26 mouse cellular contexts compared by ENCODE assay signal in genomic region chr10:34469037-34469436, GRCm38 (mm10). TPM values are rescaled to one million over a fixed set of nuclear protein-coding genes. Genes with fewer than 3 reads are reported as not detected.
DNase-seq lines count a peak whose midpoint lies in the region; ATAC-seq and TF ChIP-seq lines count a peak whose summit lies in the region.
"Had no signal": no experiment of that assay in that cellular context is flagged by ENCODE, and none has a peak within 500 bp of the region (broad histone marks: within the 10 kb centered on the region; RNA-seq: fewer than 3 reads in every experiment).

No protein-coding gene starts in this region.

- no peaks in the 10 kb centered on the region for H3K36me3 ChIP-seq in G1E (replicated peaks)
- H3K36me3 ChIP-seq: embryonic facial prominence, embryonic 12.5 days; embryonic facial prominence, embryonic 15.5 days; heart, embryonic 12.5 days; heart, embryonic 15.5 days; hindbrain, embryonic 10.5 days; hindbrain, embryonic 15.5 days had no signal

- H3K9me3 ChIP-seq in G1E (replicated peaks): no peaks in the 10 kb centered on the region
- H3K9me3 ChIP-seq: embryonic facial prominence, embryonic 12.5 days; embryonic facial prominence, embryonic 15.5 days; heart, embryonic 12.5 days; heart, embryonic 15.5 days; hindbrain, embryonic 10.5 days; hindbrain, embryonic 15.5 days had no signal

- ATAC-seq in G1E (ENCODE audit: extremely low read depth, insufficient number of reproducible peaks, low FRiP score, poor library complexity, severe bottlenecking): peak; percentile 66; the same call in 1 of the 2 replicates
- peak; percentile 94 for ATAC-seq in common myeloid progenitor, adult 5-6 weeks (replicated peaks; ENCODE audit: low read depth, poor library complexity, severe bottlenecking)
- ATAC-seq: activated CD4-positive, CD25-positive, alpha-beta regulatory T cell, adult 4 months; forebrain, embryonic 14.5 days; forebrain, postnatal 0 days; intestine, postnatal 0 days had no signal

- DNase-seq in G1E (ENCODE audit: low spot score) (no peak), MEL-GATA-1-ER (ENCODE audit: extremely low read depth, low read depth) (peak; percentile 6)
- DNase-seq in kidney, adult 9 months: no peak
- no peak for DNase-seq in cerebellum, adult 9-10 months
- no peak for DNase-seq in urinary bladder, postnatal 10 days (ENCODE audit: low spot score)
- DNase-seq: adrenal gland, adult 8-10 months; adrenal gland, postnatal 36 days; cerebellum, adult 11-12 months; cerebellum, adult 8-10 months; cerebellum, postnatal 14 days; forebrain, postnatal 0 days; gastrocnemius, adult 2 months; gastrocnemius, postnatal 14 days; heart, adult 18-20 months; heart, postnatal 10 days; heart, postnatal 36 days had no signal

- no peaks in the 10 kb centered on the region for H3K4me1 ChIP-seq in G1E (ENCODE audit: insufficient read depth, low read depth, low read length)
- H3K4me1 ChIP-seq: embryonic facial prominence, embryonic 12.5 days; embryonic facial prominence, embryonic 15.5 days; heart, embryonic 12.5 days; heart, embryonic 15.5 days; hindbrain, embryonic 10.5 days; hindbrain, embryonic 15.5 days had no signal

- no peaks in the 10 kb centered on the region for H3K27me3 ChIP-seq in G1E (ENCODE audit: insufficient read depth, low read length)
- H3K27me3 ChIP-seq: embryonic facial prominence, embryonic 12.5 days; embryonic facial prominence, embryonic 15.5 days; heart, embryonic 12.5 days; heart, embryonic 15.5 days; hindbrain, embryonic 15.5 days had no signal

- no peak for TF ChIP-seq CTCF in G1E (IDR thresholded peaks at IDR 0.05; ENCODE audit: low read depth, low read length)

- no peak overlapping the region for H3K4me3 ChIP-seq in G1E (ENCODE audit: low read depth, low read length)
- H3K4me3 ChIP-seq: embryonic facial prominence, embryonic 12.5 days; embryonic facial prominence, embryonic 15.5 days; gastrocnemius, adult 2 months; heart, embryonic 12.5 days; heart, embryonic 15.5 days; hindbrain, embryonic 10.5 days; hindbrain, embryonic 15.5 days had no signal

RNA-seq across cellular contexts. Expression of gene Frk, which starts 14.2 kb away (rescaled TPM):
- not detected in 2 replicates for total RNA-seq in G1E (2014; fragmentation: Nextera tagmentation)
- 0.06 TPM in 1 of 2 replicates, not detected in the other for total RNA-seq in G1E (2017)
- polyA plus RNA-seq in G1E (2012): not detected in 2 replicates
- not detected in 2 replicates for total RNA-seq in common myeloid progenitor, adult 5-6 weeks (2017)

RNA-seq across cellular contexts. Expression of gene Nt5dc1, which starts 50.7 kb away (rescaled TPM):
- 37.4 and 48.8 TPM in 2 replicates for total RNA-seq in G1E (2014; fragmentation: Nextera tagmentation)
- 33.0 and 34.8 TPM in 2 replicates for total RNA-seq in G1E (2017)
- 5.7 and 7.6 TPM in 2 replicates for polyA plus RNA-seq in G1E (2012)
- 31.4 and 36.5 TPM in 2 replicates for total RNA-seq in common myeloid progenitor, adult 5-6 weeks (2017)
